Mouse (Mus musculus): ENCODE results near the gene Nubpl. TPM values are rescaled to one million over a fixed set of nuclear protein-coding genes. Genes with fewer than 3 reads are reported as not detected.

The Nubpl gene
- total RNA-seq, 2 experiments from 2014 or later: 4.5 to 4.6 TPM

DNA sequence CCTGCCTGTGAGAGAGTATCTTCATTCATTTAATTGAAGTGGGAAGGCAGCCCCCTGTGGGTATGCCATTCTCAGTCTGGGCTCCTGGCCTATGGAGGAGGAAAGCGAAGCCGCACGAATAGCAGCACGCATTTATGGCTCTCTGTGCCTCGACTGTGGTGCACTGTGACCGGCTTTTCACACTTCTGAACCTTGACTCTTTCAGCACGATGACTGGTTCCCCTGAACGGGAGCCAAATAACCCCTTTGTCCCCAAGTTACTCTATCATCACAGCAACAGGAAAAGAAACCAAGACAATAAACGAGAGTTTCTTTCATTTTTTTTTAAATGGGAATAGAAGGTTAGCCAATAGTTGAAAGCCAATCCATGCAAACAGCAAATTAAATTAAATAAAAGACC, 220.9 kb downstream of the Nubpl start:
- no peak for DNase-seq (ENCODE audit: low spot score in 2 of 2)

GRCm38 (mm10) chr12:52319156-52319555, 221.6 kb downstream of the Nubpl start:
- DNase-seq (ENCODE audit: low spot score in 2 of 2): no peak

DNA sequence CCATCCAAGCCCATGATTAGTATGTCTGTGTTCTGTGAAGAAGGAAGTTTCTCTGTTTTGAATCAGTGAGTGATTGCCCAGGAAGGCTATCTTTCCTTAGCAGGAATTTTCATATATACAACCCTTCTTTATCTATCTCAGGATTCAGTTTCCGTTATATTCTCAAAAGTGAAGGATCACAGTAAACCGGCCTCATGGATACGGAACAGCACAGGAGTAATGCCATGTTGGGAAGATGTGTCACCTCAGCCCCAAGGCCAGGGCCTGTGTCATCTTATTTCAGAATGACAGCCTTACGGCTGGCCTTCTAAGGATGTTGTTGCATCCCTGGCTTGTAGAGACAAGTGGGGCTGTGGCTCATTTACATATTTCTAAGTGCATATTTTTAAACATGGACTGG, 231.0 kb downstream of the Nubpl start:
- DNase-seq (ENCODE audit: low spot score in 2 of 2): no peak

GRCm38 (mm10) chr12:52335142-52335765, 237.7 kb downstream of the Nubpl start:
- no peak for DNase-seq (ENCODE audit: low spot score in 2 of 2)

- DNase-seq (ENCODE audit: low spot score in 2 of 2): no peak
Observed at GRCm38 (mm10) chr12:52338136-52338753, 240.7 kb downstream of the Nubpl start.

DNA sequence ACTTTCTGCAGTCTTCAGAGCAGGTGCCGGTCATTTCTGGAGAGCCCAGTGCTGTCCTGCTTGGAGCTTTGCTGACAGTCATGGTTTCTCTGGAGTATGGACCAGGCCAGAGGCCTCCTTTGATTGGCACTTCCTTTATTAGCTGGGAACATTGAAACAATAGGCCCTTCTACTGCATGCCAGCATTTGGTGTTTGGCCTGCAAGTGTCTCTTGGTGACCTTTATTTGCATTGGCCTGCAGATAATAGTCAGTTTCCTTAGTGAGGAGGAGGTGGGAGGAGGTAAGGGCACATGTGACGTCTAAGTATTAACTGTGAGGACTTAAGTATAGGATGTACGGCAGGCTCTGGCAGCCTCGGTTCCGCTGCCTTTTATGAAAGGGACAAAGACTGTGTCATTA, 249.1 kb downstream of the Nubpl start:
- no peak for DNase-seq (ENCODE audit: low spot score in 2 of 2)

GRCm38 (mm10) chr12:52350276-52350675, 252.7 kb downstream of the Nubpl start:
- no peak for DNase-seq (ENCODE audit: low spot score in 2 of 2)

GRCm38 (mm10) chr12:52359484-52359883, 261.9 kb downstream of the Nubpl start:
- DNase-seq (ENCODE audit: low spot score in 2 of 2): no peak

DNA sequence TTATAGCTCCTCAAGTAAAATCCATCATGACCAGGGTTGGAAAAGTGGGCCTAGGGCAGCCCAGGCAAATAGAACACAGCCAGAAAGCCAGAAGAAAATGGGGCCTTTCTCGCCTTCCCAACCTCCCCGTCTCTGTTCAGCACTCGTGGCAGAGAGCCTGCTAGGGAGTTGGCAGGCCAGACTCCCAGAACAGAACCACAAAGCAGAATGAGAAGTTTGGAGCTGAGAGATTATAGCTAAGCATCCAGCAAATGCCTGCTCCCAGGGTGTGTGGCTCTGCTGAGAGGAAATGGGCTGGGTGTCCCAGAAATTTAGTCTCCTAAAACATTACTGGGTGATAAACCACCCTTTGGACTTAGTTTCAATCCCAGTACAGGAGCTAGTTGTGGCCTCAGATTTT, 262.6 kb downstream of the Nubpl start:
- no peak for DNase-seq (ENCODE audit: low spot score in 2 of 2)

- DNase-seq (ENCODE audit: low spot score in 2 of 2): no peak
Observed at GRCm38 (mm10) chr12:52361198-52361597, 263.7 kb downstream of the Nubpl start.

Other genes starting within 250 kb of the Nubpl start
- gene Heatr5a, start 126.4 kb upstream of the Nubpl start, total RNA-seq (2021): 1 to 10 TPM; 7.6 to 7.8 TPM
- 10 to 100 TPM in 1 of 2 experiments, 1 to 10 TPM in 1; 8.9 to 12.1 TPM for gene Dtd2, start 91.2 kb upstream of the Nubpl start, total RNA-seq (2021)
- not detected for gene Gpr33, start 69.7 kb upstream of the Nubpl start, total RNA-seq (2021)

Data from left cerebral cortex, adult 18-20 months (tissue).